Mouse (Mus musculus) limb, embryonic 13.5 days (tissue): ENCODE measurements at regions not wholly inside any gene's neighbourhood (a gene's known extent, or its start where the extent isn't known, plus 50 kb on each side); places are given as distances from the start of the nearest gene placed in this dataset.

Experiments
- ATAC-seq: fragments of 200-750 bp; cut with Nextera tagmentation; 2 replicates; pipeline ENCODE4 v1.8.0; 2017; ENCODE audit warnings: low read depth, moderate number of reproducible peaks, moderate TSS enrichment; ENCODE audit not compliant: low FRiP score
- H3K27ac ChIP-seq: fragments of 300-500 bp; sonication (generic); 2 replicates; pipeline ENCODE4 v1.5.1; 2015; ENCODE audit warnings: inconsistent platforms, mild to moderate bottlenecking, moderate library complexity
- H3K27me3 ChIP-seq: fragments of 300-500 bp; sonication (generic); 2 replicates; pipeline ENCODE4 v1.6.1; 2015; ENCODE audit warnings: mild to moderate bottlenecking, inconsistent platforms
- H3K36me3 ChIP-seq: fragments of 300-500 bp; sonication (generic); 2 replicates; pipeline ENCODE4 v1.6.1; 2015; ENCODE audit warnings: inconsistent platforms, mild to moderate bottlenecking, moderate library complexity
- H3K4me1 ChIP-seq: fragments of 300-500 bp; sonication (generic); 2 replicates; pipeline ENCODE4 v1.6.1; 2015; ENCODE audit warnings: inconsistent platforms
- H3K4me2 ChIP-seq: fragments of 300-500 bp; sonication (generic); replicated peaks from 2 replicates; pipeline ENCODE4 v1.6.1; 2015; ENCODE audit warnings: inconsistent platforms, mild to moderate bottlenecking, moderate library complexity
- H3K4me3 ChIP-seq: fragments of 300-500 bp; sonication (generic); 2 replicates; pipeline ENCODE4 v1.5.1; 2015; ENCODE audit warnings: moderate library complexity, mild to moderate bottlenecking, inconsistent platforms
- H3K9ac ChIP-seq: fragments of 300-500 bp; sonication (generic); 2 replicates; pipeline ENCODE4 v1.6.1; 2015; ENCODE audit warnings: mild to moderate bottlenecking, inconsistent platforms
- H3K9me3 ChIP-seq: fragments of 300-500 bp; sonication (generic); 2 replicates; pipeline ENCODE4 v1.6.1; 2016; ENCODE audit warnings: inconsistent platforms
- WGBS: fragments of 180-500 bp; shearing (Covaris S2); methylation state at CpG from one replicate; pipeline ENCODE4 v1.1.7; 2015; 5-methylcytosine and 5-hydroxymethylcytosine counted together

GRCm38 (mm10) chr6:97684335-97684734 lies 67.0 kb upstream of the Frmd4b start:
- H3K9me3 ChIP-seq = no peaks in the 10 kb centered on the region

GRCm38 (mm10) chr6:97682213-97682612 lies 64.9 kb upstream of the Frmd4b start:
- Histone ChIP-seq H3K27ac (no peak overlapping the region), H3K27me3 (no peaks in the 10 kb centered on the region), H3K9me3 (0 out of 2 replicates have a peak, but pooled peaks cover 2% of the 10 kb centered on the region), H3K36me3 (no peaks in the 10 kb centered on the region), H3K4me2 (no peak overlapping the region), H3K4me1 (no peaks in the 10 kb centered on the region), H3K9ac (no peak overlapping the region), H3K4me3 (no peak overlapping the region)
- no peak for ATAC-seq
- 90% methylated on average over 1 of the region's 1 CpGs for WGBS

More at GRCm38 (mm10) chr6:97684335-97684734, 67.0 kb upstream of the Frmd4b start:
- Histone ChIP-seq H3K9ac (no peak overlapping the region), H3K4me3 (no peak overlapping the region), H3K27ac (no peak overlapping the region), H3K4me1 (no peaks in the 10 kb centered on the region), H3K36me3 (no peaks in the 10 kb centered on the region), H3K4me2 (no peak overlapping the region), H3K27me3 (no peaks in the 10 kb centered on the region)
- 77% methylated on average over 7 of the region's 7 CpGs for WGBS
- ATAC-seq = no peak

GRCm38 (mm10) chr6:97675181-97675756 lies 57.9 kb upstream of the Frmd4b start:
- Histone ChIP-seq H3K36me3 (no peaks in the 10 kb centered on the region), H3K4me3 (no peak overlapping the region), H3K9ac (no peak overlapping the region), H3K4me2 (no peak overlapping the region), H3K27me3 (no peaks in the 10 kb centered on the region), H3K9me3 (peaks cover 10% of the 10 kb centered on the region; the same call in 1 of the 2 replicates), H3K4me1 (no peaks in the 10 kb centered on the region), H3K27ac (no peak overlapping the region)
- WGBS = 47% methylated on average over 5 of the region's 5 CpGs
- ATAC-seq = no peak

- peaks cover 7% of the 10 kb centered on the region; the same call in 1 of the 2 replicates for H3K4me1 ChIP-seq
- H3K27me3 ChIP-seq = no peaks in the 10 kb centered on the region
- 26% methylated on average over 5 of the region's 5 CpGs for WGBS
- no peak overlapping the region for H3K9ac ChIP-seq
- no peak overlapping the region for H3K4me2 ChIP-seq
- no peak overlapping the region for H3K4me3 ChIP-seq
- ATAC-seq = no peak
- H3K9me3 ChIP-seq = peaks cover 5% of the 10 kb centered on the region; the same call in 1 of the 2 replicates
- H3K27ac ChIP-seq = no peak overlapping the region
- no peaks in the 10 kb centered on the region for H3K36me3 ChIP-seq
These were observed 49.7 kb upstream of the Frmd4b start for GRCm38 (mm10) chr6:97666818-97667629.
